Mouse (Mus musculus): ENCODE measurements around the gene Mmp3.

- TF ChIP-seq CTCF (IDR thresholded peaks at IDR 0.05; ENCODE audit: control insufficient read depth, insufficient read depth, insufficient read length), result no peak
- TF ChIP-seq CEBPB (IDR thresholded peaks at IDR 0.05; ENCODE audit: low read depth), result no peak
- TF ChIP-seq FOSL1 (IDR thresholded peaks at IDR 0.05; ENCODE audit: insufficient read depth, low read length, poor library complexity, severe bottlenecking), result no peak
- TF ChIP-seq MAX (IDR thresholded peaks at IDR 0.05), result no peak
Measured at GRCm38 (mm10) chr9:7501138-7501537, 55.5 kb downstream of the Mmp3 start.
